Mouse (Mus musculus) retina, embryonic 14.5 days (tissue): ENCODE data around the gene Rflnb.
"Not testable (repeated sequence)": the region's sequence is repeated elsewhere in the genome, so short reads cannot be mapped to it uniquely, and the experiment has no call there.

Experiments used
- DNase-seq: peaks from one replicate; pipeline ENCODE4 v3.0.0-alpha.2; 2015; ENCODE audit warnings: low spot score

Gene Rflnb

DNA sequence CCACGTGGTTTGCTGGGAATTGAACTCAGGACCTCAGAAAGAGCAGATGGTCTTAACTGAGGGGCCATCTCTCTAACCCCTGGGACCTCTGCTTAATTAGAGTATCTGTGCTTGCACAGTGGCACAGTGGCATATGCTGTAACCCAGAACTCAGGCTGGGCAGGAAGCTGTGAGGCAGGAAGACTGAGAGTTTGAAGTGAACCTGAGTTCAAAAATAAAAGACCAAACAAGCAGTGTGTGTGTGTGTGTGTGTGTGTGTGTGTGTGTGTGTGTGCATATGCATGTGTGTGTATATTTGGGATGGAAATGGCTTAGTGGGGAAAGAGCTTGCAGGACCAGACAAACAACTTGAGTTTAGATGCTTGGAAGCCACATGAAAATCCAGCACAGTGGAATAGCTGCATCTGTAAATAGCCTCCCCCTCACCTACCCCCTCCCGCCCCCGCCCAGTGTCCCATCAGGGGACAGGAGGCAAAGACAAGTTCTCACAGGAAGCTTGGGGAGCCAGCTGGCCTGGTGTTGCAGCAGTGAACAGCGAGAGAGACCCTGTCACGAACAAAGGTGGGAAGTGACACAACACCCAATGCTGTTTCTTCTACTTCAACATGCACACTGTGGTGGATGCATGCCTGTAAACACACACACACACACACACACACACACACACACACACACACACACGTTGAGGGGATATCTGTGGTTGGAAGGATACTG is 10.2 kb upstream of the Rflnb start:
- DNase-seq: no peak

DNA sequence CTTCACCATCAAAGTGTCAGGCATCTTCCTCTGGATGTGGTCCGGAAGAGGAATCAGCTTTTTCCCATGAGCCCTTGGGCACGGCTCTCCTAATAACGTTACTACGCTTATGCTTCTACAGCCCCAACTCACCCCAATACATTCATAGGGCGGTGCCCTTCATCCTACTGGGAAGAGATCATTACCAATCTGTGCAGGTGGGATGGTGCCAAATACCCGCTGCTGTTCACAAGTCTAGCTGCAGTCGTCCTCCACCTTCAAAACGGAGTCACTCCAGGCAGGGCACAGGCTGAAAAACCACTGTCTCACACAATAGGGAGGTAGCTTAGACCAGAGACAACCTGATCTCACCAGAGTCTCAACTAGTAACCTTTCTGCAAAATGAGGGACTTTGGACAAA is 7.6 kb upstream of the Rflnb start:
- no peak for DNase-seq

DNA sequence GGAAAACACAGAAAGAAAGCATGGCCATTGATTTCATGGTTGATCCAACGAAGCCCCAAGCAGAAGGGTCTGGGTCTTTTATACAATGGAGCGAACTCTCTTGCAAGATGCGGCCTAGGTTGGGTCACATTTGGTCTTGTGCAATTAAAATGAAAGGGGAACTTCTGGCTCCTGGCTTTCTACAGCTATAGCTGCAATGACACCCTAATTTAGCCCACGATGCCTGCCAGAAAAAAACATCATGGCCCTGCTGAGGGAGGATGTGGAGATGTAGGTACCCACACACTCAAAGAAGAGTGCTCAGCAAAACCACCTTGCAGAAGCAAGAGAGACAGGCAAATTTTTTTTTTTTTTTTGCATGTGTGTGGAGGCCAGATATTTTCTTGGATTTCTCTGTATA is 6.3 kb upstream of the Rflnb start:
- no peak for DNase-seq

DNA sequence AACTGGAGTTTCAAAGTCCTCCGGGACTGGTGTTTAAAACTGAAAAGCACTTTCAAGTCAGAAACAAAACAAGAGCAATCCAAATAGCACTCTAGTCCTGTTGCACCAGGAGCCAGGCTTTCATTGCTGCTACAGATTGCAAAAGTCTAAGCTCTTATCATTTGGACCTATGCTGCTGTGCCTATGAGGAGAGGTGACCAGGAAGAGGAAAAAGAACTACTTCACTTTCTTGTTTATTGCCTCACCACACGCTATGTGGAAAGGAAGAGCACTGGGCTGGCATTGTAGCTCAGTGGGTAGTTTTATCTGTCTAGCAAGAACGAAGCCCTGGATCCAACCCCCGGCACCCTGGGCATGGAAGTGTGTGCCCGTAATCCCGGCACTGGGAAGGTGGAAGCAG is 5.8 kb upstream of the Rflnb start:
- DNase-seq: no peak

DNA sequence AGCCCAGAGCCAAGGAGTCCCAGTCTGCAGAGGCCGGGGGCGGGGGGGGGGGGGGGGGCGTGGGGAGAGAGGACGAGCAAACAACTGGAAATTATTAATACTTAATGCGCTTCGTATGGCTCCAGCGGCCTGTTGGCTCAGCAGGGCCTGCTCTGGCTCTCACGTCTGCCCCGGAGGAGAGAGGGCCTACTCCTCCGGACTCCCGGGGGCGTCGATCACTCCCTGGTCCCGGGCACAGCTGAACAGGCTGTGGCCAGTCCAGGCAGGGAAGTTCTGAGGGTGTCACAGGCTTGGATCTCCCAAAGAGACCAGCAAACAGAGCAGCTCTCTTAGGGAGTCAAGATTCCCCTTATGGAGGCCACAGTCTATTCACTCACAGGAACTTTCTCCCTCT is 487 bp upstream of the Rflnb start:
- no peak for DNase-seq

DNA sequence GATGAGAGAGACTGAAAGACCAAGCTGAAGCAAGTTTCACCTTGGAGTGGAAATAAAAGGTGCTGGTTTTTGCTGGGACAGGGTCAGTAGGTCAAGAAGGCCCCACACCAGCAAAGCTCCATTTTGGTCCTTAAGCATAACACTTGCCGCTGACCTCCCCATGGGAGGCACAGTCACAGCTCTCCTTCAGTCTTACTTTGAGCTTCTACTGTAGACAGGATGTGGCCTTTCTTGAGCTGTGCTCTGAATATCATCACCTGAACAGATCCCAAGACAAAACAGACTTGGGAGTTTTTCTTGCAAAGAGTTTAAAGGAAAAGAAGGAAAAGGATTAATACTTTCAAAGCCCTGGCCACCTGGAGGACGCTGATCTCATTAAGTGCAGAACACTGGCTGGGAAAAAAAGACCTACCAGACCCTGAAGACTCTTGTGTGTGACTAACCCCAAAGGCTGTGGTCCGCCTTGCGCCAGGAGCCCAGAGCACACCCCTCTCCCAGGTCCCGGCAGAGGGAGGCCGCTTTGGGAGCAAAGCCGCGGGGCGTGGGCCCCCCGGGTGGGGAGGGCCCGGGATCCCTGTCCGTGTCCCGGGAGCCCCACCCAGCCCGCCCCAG is 949 bp downstream of the Rflnb start:
- peak; percentile 44 for DNase-seq

DNA sequence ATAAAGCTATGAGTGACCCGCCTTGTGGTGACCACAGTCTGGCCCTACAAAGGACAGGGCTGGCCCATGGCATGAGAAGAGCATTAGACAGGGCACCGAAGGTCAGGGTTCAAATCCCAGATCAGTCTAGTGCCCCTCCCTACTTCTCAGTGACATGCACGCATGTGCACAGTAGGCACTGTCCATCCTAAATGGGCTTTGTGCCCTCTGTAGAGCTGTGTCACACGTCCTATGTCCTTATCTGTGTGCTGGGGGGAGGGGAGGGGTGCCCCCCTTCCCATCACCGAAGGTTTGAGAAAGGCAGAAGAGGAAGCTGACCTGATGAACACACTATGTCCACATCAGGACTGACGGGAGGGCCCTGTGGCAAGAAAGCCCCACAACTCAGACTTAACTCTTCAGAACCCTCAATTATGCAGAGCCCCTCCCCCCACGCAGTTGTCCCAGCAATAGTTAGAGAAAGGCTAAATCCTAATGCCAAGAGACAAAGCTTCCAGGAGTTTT is 2.5 kb downstream of the Rflnb start:
- no peak for DNase-seq

DNA sequence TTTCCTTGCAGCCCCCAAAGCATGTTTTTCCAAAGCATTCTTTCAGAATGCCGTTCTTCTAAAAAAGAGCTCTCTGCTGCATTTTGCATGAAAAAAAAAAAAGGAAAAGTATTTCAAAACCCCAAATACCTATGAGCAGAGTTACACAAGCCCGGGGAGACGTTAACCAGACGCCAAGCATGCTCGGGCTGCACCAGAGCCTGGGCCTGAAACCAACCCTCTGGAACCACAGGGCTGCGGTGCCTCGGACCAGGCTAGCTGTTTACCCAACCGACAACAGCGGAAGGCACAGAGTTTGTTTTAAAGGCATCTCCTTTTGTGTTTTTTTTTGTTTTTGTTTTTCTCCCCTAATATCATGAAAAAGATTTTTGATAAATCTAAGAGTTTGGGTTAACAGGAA is 6.7 kb downstream of the Rflnb start:
- DNase-seq: no peak

DNA sequence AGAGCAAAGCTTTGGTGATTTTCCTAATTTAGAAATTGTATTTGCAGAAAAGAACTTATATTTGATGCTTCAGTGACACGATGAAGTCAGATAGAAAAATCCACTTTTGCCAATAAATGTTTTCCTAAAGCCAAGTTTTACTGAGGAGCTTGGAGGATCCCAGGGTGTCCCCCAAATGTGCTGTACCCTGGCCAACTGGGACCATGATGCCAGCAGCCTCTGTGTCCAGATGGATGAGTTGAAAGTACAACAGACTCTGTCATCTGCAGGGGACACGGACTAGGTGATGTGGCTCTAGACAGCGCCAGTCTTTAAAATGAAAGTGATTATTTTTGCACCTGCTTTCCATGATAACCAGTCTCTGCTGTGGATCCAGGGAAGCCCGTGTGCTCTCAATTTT is 7.7 kb downstream of the Rflnb start:
- DNase-seq: no peak

DNA sequence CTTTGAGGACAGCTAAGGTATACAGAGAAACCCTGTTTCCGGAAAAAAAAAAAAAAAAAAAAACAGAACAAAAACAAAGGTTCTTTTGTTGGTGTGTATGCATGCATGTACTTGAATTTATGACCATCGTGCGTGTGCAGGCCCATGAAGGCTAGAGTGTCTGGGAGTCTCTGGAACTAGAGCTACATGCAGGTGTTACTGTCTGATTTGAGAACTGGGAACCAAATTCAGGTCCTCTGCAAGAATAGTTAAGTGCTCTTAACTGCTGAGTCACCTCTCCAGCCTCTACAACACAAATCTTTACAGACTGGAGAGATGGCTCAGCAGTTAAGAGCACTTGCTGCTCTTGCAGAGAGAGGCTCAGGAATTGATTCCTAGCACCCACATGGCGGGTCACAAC is 11.8 kb downstream of the Rflnb start:
- no peak for DNase-seq

DNA sequence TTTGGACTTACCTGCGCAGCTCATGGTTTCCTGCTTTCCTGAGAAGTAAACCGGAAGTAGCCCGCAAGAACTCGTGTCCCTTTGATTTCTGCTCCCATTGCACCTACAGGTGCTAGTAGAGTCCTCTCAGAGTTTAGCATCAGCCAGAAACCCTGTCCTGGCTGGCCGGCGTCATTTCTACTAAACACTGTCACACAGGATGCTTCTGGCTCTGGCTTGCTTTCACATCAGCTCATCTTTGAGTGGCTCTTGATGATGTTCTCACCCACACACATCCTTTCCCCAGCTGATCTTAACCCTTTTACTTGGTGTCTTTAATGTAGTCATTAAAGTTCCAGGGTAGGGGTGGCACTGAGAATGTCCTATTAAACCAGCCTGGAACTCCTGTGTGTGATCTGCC is 12.3 kb downstream of the Rflnb start:
- no peak for DNase-seq

DNA sequence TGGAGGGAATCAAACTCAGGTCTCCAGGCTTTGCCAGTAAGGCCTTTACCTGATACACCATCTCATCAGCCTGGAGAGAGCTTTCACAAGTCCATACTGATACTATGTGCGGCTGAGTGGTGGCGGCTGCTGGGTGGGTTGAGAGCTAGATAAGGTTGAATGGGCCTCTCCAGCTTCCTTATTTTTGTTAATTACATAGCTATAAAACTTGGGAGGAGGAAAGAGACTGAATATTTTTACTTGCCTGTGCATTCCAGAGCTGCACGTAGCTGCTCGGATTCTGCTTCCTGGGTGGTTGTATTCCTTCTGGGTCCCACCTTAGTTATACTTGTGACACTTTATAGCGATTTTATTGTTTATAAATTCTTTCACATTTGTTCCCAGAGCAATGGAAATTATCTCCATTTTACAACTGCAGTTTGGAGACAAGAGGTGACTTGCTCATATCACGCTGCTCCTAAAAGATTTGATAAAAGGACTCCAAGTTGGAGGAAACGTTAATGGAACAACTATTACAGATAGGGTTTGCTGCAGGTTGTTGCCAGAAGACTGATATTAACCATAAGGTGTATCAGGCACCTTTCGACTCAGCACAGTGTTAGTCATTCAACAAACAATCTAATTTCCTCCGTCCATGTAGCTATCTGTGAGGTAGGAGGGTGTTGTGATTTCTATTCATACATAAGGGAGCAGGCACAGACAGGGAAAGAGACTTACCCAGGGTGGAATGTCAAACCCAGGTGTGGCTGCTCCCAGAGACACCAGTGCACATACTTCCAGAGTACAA is 16.6 kb downstream of the Rflnb start:
- DNase-seq: no peak

DNA sequence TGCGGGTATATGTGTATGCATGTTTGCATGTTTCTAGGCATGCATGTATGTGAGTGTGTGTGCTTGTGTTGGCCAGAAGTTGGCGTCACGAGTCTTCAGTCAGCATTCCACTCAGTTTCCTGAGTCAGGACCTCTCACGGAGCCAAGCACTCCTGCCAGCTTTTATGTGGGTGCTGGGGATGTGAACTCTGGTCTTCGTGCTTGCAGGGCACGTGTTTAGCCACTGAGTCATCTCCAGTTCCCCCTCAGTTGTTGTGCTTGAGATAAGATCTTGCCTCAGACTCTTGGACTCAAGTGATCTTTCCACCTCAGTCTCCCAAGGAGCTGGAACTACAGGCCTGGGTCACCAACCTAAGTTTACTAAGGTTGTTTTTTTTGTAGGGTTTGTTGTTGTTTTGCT is 18.5 kb downstream of the Rflnb start:
- no peak for DNase-seq

DNA sequence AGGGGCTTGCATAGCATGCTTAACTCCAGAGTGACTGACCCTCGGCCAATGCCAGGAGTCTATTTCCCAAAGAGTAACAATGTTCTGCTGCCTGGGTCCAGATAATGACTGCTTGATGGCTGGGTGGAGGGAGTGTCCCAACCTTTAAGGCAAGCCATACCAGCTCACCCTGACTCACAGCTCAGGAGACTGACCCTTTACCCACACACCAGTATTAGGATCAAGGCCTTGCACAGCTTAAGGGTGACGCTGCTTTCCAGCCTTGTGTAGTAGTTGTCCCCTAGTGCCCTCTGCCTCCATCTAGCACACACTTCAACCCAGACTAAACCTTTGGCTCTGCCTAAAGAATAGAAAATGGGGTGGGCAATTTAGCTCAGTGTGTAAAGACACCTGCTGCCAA is 19.4 kb downstream of the Rflnb start:
- no peak for DNase-seq

DNA sequence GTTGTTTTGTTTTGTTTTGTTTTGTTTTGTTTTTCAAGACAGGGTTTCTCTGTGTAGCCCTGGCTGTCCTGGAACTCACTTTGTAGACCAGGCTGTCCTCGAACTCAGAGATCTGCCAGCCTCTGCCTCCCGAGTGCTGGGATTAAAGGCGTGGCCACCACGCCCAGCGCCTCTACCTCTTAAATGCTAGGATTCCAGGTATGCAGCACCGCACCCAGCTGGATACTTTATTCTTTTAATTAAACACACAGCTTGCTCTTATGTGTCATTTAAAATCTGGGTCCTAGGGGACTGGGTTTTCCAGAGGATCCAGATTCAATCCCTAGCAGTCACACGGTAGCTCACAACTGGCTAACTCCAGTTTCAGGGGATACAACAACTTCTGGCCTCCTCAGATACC is 23.3 kb downstream of the Rflnb start:
- DNase-seq: not testable (repeated sequence)

DNA sequence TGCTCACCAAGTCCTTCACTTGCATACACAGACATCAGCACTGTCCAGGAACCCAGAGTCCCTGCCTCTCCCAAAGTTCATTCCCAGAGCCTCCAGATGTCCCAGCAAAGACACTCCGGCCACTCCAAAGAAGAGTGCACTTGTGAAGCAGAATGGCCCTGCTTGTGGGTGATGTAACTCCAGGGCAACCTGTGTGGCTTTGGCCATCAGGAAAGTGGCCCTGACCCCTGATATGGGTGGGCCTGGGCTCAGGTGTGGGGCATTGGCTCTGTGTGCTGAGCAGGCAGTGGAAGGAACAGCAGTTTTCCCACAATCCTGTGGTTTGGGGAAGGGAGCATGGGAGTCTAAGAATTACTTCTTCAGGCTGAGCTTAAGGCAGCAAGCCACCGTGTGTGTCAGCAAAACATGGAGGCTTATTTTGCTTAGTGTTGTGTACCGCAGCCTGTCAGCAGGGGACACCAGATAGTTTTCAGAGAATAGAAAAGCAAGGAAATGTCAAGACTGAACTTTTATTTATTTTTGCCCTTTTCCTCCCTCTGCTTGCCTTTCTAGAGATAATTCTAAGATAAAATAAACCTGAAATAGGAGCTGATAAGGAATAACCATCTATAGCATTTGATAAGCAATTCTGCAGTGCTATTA is 26.2 kb downstream of the Rflnb start:
- DNase-seq: no peak

DNA sequence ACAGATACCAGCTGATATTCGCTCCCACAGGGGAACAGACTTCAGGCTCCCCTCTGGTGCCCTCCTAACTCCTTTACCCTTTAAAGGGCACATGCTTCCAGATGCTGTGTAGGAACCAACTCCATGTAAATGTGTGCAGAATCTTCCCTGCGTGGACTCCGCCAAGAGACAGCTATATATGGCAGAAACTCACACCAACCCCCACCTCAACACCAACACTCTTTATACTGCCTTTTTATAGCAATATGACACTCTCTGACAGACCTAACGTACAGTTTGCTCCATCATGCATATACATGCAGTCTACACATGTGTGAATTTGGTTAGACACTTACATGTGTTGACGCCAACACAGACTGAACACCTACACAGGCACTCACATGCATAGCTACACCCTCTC is 26.9 kb downstream of the Rflnb start:
- DNase-seq: no peak

DNA sequence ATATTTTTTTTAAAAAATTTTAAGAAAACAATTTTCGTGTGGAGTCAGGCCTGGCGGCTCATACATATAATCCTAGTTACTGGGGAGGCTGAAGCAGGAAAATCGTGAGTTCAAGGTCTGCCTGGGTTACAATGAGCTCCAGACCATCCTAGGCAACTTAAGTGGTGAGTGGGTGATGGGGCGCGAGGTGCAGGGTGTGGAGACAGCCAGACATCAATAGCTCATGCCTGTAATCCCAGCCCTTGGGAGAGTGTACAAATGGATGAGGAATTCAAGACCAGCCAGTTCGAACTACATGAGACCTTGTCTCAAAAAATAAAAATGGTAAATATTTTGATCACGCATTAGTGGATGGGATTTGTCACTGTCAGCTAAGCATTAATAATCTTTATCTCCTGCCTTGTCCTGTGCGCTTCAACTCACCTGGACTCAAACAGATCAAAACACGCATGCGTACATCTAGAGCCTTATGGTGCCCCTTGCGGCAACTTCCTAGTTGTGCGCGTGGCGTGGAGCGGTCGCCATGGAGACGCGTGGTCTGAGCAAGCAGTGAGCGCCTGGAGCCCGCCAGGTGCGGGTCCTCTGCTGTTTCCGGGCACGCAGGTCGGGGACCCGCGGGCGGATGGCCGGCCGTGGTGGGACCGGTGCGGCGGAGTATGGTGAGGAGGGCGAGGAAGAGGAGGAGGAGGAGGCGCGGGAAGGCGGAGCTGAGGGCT is 28.0 kb downstream of the Rflnb start, which contains the start of gene 1700016K19Rik:
Gene 1700016K19Rik (plus strand): TSS at position 473 of the 716 bp plus-strand sequence.
- peak; percentile 92 for DNase-seq

DNA sequence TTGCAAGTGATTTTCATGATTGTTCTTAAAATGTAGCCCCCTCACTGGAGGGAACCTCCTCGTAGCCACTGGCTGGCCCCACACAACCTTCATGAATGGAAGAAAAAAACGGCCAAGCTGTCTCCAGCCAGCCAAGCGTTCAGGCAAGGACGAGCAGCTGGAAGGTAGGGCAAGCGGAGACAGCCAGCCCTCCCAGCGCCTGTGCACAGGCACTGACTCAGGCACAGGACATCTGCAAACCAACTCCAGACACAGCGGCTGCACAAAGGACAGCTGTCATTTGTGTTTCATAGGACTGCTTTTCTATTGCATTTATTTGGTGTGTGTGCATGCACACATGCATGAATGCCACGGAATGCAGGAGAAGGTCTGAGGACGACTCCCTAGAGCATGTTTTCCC is 33.2 kb downstream of the Rflnb start:
- DNase-seq: peak; percentile 28

DNA sequence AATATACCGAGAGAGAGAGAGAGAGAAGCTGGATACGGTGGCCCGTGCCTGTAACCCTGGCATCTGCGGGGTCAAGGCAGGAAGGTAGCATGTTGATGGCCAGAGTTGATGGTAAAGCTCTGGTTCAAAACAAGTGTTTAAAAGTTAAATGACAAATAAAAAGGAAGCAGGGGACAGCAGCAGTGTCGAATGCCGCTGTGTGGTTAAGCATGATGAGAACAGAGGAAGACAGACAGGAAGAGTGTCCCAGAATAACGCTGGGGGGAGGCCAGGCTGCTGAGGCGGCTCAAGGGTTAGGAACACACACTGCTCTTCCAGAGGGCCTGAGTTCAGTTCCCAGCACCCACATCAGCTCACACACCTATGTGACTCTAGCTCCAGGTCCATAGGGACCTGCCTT is 35.1 kb downstream of the Rflnb start:
- no peak for DNase-seq

DNA sequence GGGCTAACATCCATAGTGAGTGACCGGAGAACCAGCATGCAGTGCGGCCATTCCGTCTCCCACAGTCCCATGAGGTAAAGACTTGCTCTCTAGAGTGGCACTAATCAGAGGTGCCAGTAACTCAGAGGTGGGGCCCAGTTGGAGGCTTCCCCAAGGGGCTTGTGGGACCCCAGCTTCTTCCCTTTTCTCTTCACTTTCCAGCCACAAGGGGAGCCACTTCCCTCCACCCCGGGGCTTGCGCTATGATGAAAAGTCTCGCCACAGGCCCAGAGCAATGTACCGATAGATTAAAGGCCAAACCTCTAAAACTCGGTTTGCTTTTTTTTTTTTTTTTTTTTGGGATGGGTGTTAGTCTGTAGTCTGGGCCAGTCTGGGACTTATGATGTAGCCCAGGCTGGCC is 35.7 kb downstream of the Rflnb start:
- DNase-seq: no peak
